In the genomic region with DNA sequence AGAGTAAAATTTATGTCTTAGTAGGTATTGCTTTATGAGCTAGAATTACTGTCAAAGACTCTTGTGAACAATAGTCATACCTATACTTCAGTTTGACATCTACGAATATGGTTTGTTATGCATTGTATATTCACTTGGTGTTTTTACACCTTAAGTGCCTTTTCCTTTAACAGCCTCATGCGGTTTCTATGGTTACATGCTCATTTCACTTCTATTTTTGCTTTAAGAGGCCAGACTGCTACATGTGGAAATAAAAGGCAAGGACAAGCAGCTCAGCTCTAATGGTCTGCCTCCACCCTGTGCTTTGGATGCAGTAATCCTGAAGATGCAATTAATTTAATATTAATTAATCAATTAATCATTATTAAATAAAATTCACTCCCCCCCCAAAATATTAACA, we compare ENCODE assay signal across 21 mouse cellular contexts.
DNase-seq lines count a peak whose midpoint lies in the region; ATAC-seq and TF ChIP-seq lines count a peak whose summit lies in the region.
"Had no signal": no experiment of that assay in that cellular context is flagged by ENCODE, and none has a peak within 500 bp of the region (broad histone marks: within the 10 kb centered on the region; RNA-seq: fewer than 3 reads in every experiment).

No protein-coding gene starts in this region.

- WGBS in hindbrain, embryonic 15.5 days: 89% methylated on average over 2 of the region's 2 CpGs
- 88% methylated on average over 2 of the region's 2 CpGs for WGBS in hindbrain, embryonic 13.5 days
- 83% methylated on average over 2 of the region's 2 CpGs for WGBS in forebrain, embryonic 15.5 days

- TF ChIP-seq CTCF in brain, embryonic 14.5 days (IDR thresholded peaks at IDR 0.05; ENCODE audit: borderline replicate concordance, extremely low read depth, insufficient read depth, insufficient read length): no peak

- H3K27ac ChIP-seq in hindbrain, embryonic 15.5 days (replicated peaks): no peak overlapping the region
- no peak overlapping the region for H3K27ac ChIP-seq in hindbrain, embryonic 13.5 days
- no peak overlapping the region for H3K27ac ChIP-seq in forebrain, embryonic 15.5 days (replicated peaks)
- H3K27ac ChIP-seq: heart, embryonic 15.5 days; kidney, embryonic 15.5 days; limb, embryonic 13.5 days; liver, embryonic 13.5 days; stomach, postnatal 0 days had no signal

- intact Hi-C loops in left cerebral cortex, postnatal 25 days (cut with DNase I): no loop called here

- TF ChIP-seq POLR2A in brain, embryonic 14.5 days (IDR thresholded peaks at IDR 0.05; ENCODE audit: borderline replicate concordance, extremely low read depth, insufficient read depth, insufficient read length, poor library complexity, severe bottlenecking): no peak

- no peak overlapping the region for H3K9ac ChIP-seq in hindbrain, embryonic 15.5 days
- H3K9ac ChIP-seq in hindbrain, embryonic 13.5 days: no peak overlapping the region
- H3K9ac ChIP-seq in forebrain, embryonic 15.5 days (replicated peaks): no peak overlapping the region
- H3K9ac ChIP-seq: heart, embryonic 15.5 days; kidney, embryonic 15.5 days; limb, embryonic 13.5 days; liver, embryonic 13.5 days; lung, embryonic 14.5 days had no signal

- H3K36me3 ChIP-seq in hindbrain, embryonic 15.5 days: no peaks in the 10 kb centered on the region
- H3K36me3 ChIP-seq in hindbrain, embryonic 13.5 days: no peaks in the 10 kb centered on the region
- no peaks in the 10 kb centered on the region for H3K36me3 ChIP-seq in forebrain, embryonic 15.5 days
- H3K36me3 ChIP-seq: heart, embryonic 15.5 days; kidney, embryonic 15.5 days; limb, embryonic 13.5 days; liver, embryonic 13.5 days had no signal

- ATAC-seq in hindbrain, embryonic 15.5 days (ENCODE audit: low FRiP score, low read depth): peak; percentile 54; the same call in 1 of the 2 replicates
- ATAC-seq in hindbrain, embryonic 13.5 days (ENCODE audit: low FRiP score): no peak
- peak; percentile 64 for ATAC-seq in forebrain, embryonic 15.5 days (replicated peaks)
- ATAC-seq in activated CD4-positive, CD25-positive, alpha-beta regulatory T cell, adult 4 months: no peak
- ATAC-seq: intestine, embryonic 16.5 days had no signal

- DNase-seq in left cerebral cortex, postnatal 25 days (ENCODE audit: low spot score in 2 of 2): peak; percentile 10 to 51
- no peak for DNase-seq in left cerebral cortex, adult 8-10 months (ENCODE audit: low spot score in 2 of 2)
- peak; percentile 68 for DNase-seq in brain, embryonic 14.5 days (ENCODE audit: low read depth)
- DNase-seq: cerebellum, adult 9-11 months; gastrocnemius, postnatal 36 days; heart, postnatal 4 days; kidney, postnatal 4 days; liver, embryonic 13.5 days; lung, embryonic 14.5 days; lung, postnatal 4 days; right cerebral cortex, postnatal 4 days; thymus, postnatal 14 days had no signal

- H3K9me3 ChIP-seq in hindbrain, embryonic 15.5 days: no peaks in the 10 kb centered on the region
- H3K9me3 ChIP-seq in hindbrain, embryonic 13.5 days: no peaks in the 10 kb centered on the region
- no peaks in the 10 kb centered on the region for H3K9me3 ChIP-seq in forebrain, embryonic 15.5 days
- H3K9me3 ChIP-seq: heart, embryonic 15.5 days; kidney, embryonic 15.5 days; limb, embryonic 13.5 days; liver, embryonic 13.5 days had no signal

- no peak overlapping the region for H3K4me3 ChIP-seq in hindbrain, embryonic 15.5 days
- H3K4me3 ChIP-seq in hindbrain, embryonic 13.5 days: no peak overlapping the region
- no peak overlapping the region for H3K4me3 ChIP-seq in forebrain, embryonic 15.5 days
- H3K4me3 ChIP-seq: heart, embryonic 15.5 days; kidney, embryonic 15.5 days; limb, embryonic 13.5 days; liver, embryonic 13.5 days had no signal

- no peaks in the 10 kb centered on the region for H3K27me3 ChIP-seq in hindbrain, embryonic 15.5 days
- H3K27me3 ChIP-seq in hindbrain, embryonic 13.5 days: no peaks in the 10 kb centered on the region
- H3K27me3 ChIP-seq in forebrain, embryonic 15.5 days: no peaks in the 10 kb centered on the region
- H3K27me3 ChIP-seq: heart, embryonic 15.5 days; kidney, embryonic 15.5 days; limb, embryonic 13.5 days; liver, embryonic 13.5 days had no signal

- no peak overlapping the region for H3K4me2 ChIP-seq in hindbrain, embryonic 15.5 days
- H3K4me2 ChIP-seq in hindbrain, embryonic 13.5 days: no peak overlapping the region
- no peak overlapping the region for H3K4me2 ChIP-seq in forebrain, embryonic 15.5 days (replicated peaks)
- H3K4me2 ChIP-seq: heart, embryonic 15.5 days; kidney, embryonic 15.5 days; limb, embryonic 13.5 days; liver, embryonic 13.5 days; lung, embryonic 14.5 days had no signal

- no peaks in the 10 kb centered on the region for H3K4me1 ChIP-seq in hindbrain, embryonic 15.5 days (replicated peaks)
- H3K4me1 ChIP-seq in hindbrain, embryonic 13.5 days (replicated peaks): no peaks in the 10 kb centered on the region
- no peaks in the 10 kb centered on the region for H3K4me1 ChIP-seq in forebrain, embryonic 15.5 days
- H3K4me1 ChIP-seq: heart, embryonic 15.5 days; kidney, embryonic 15.5 days; limb, embryonic 13.5 days; liver, embryonic 13.5 days had no signal

Comparison
In these comparisons a context has a peak if more than half of its experiments do, and no peak if none do; other contexts are left out.
1. ATAC-seq: peak in hindbrain, embryonic 15.5 days (single experiment) and forebrain, embryonic 15.5 days (single experiment); none in hindbrain, embryonic 13.5 days (single experiment) and activated CD4-positive, CD25-positive, alpha-beta regulatory T cell, adult 4 months (single experiment).
2. DNase-seq: peak in left cerebral cortex, postnatal 25 days (2 of 2) and brain, embryonic 14.5 days (single experiment); none in left cerebral cortex, adult 8-10 months (0 of 2).